Mouse (Mus musculus): ENCODE measurements at regions not wholly inside any gene's neighbourhood (a gene's known extent, or its start where the extent isn't known, plus 50 kb on each side); places are given as distances from the start of the nearest gene placed in this dataset.

GRCm38 (mm10) chr11:112974893-112975292 is 192.9 kb downstream of the Sox9 start:
- intact Hi-C loops (cut with DNase I): no loop called here
- DNase-seq (ENCODE audit: low spot score in 2 of 2): no peak

DNA sequence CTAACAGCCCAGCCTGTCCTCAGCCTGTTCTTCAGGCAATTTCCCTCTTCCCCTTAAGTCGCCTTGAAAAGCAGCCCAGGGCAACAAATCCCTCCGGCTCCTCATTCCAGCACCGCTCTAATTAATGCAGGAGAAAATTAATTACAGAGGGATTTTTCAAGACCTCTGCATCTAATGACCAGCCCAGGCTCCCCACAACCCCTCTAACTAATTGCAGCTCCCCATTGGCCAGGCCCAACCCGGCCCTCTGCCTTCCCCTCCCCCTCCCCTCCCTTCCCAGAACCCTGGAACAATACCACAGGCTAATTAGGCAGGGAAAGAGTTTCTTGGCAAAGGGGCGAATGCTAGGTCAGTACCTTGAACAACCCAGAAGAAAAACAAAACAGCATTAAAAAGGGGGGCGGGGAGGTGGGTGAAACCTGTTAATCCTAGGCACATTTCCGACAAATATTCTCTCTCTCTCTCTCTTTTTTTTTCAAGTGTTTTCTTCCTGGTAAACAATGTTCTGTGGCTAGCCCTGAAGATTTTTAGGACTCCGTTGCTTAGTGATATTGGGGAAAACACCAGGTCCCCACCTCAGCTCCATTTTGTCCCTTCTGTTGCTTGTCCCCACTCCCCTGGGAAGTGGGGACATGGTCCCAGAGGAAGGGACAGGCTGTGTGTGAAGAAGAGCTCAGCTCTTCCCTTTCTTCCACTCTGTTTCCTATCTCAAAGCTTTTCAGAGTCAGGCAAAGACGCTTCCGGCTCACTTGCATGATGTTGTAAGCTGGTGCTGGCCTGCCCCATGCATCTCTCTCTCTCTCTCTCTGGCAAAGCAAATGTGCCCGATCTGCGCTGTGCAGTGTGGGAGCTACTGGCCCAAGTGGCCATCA is 195.1 kb downstream of the Sox9 start:
- intact Hi-C loops (cut with DNase I): no loop called here
- peak in 1 of 2 experiments; percentile 43 for DNase-seq (ENCODE audit: low spot score in 2 of 2)

GRCm38 (mm10) chr11:112978884-112979283 is 196.9 kb downstream of the Sox9 start:
- intact Hi-C loops (cut with DNase I): loop anchor here (2.0 kb wide), 1 partner anchor 30 kb away; no protein-coding TSS in a partner anchor

GRCm38 (mm10) chr11:112979413-112979812 is 197.4 kb downstream of the Sox9 start:
- intact Hi-C loops (cut with DNase I): loop anchor here (2.0 kb wide), 1 partner anchor 29 kb away; no protein-coding TSS in a partner anchor
- no peak for DNase-seq (ENCODE audit: low spot score in 2 of 2)

More at GRCm38 (mm10) chr11:112978884-112979283, 196.9 kb downstream of the Sox9 start:
- no peak for DNase-seq (ENCODE audit: low spot score in 2 of 2)

GRCm38 (mm10) chr11:112982165-112982801 is 200.3 kb downstream of the Sox9 start:
- DNase-seq (ENCODE audit: low spot score in 2 of 2): no peak
- intact Hi-C loops (cut with DNase I): loop anchor here (5.0 kb wide), 1 partner anchor 200 kb away; the partner anchor contains the start of gene Sox9

GRCm38 (mm10) chr11:112982802-112983591 is 201.0 kb downstream of the Sox9 start:
- intact Hi-C loops (cut with DNase I): loop anchor here (5.0 kb wide), 1 partner anchor 201 kb away; the partner anchor contains the start of gene Sox9
- DNase-seq (ENCODE audit: low spot score in 2 of 2): peak; percentile 17 to 63

GRCm38 (mm10) chr11:112986029-112986573 is 204.1 kb downstream of the Sox9 start:
- no peak for DNase-seq (ENCODE audit: low spot score in 2 of 2)
- intact Hi-C loops (cut with DNase I): loop anchor here (5.0 kb wide), 1 partner anchor 151 kb away; no protein-coding TSS in a partner anchor

GRCm38 (mm10) chr11:112987782-112988181 is 205.8 kb downstream of the Sox9 start:
- DNase-seq (ENCODE audit: low spot score in 2 of 2): no peak
- intact Hi-C loops (cut with DNase I): loop anchor here (5.0 kb wide), 1 partner anchor 150 kb away; no protein-coding TSS in a partner anchor

DNA sequence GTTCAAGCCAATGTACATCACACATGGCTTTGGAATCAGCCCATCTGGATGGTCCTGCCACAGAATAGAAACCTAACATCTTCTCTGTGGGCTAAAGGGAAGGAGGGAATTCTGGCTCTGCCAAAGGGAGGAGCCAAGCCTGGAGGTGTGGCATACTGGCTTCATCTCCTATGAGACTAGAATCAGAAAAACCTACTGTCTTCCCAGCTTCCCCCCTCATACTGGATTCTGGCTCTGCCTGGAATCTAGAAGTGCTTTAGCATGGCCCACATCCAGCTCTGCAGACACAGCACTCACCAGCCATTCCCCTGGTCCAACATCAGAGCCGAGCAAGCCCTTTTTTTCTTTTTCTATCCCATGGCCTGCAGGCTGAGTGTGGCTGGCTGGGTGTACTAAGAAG is 206.9 kb downstream of the Sox9 start:
- intact Hi-C loops (cut with DNase I): loop anchor here (5.0 kb wide), 1 partner anchor 148 kb away; no protein-coding TSS in a partner anchor

GRCm38 (mm10) chr11:112989981-112990512 is 208.0 kb downstream of the Sox9 start:
- no peak for DNase-seq (ENCODE audit: low spot score in 2 of 2)
- intact Hi-C loops (cut with DNase I): loop anchor here (5.0 kb wide), 1 partner anchor 147 kb away; no protein-coding TSS in a partner anchor

More for the DNA sequence above, 206.9 kb downstream of the Sox9 start:
- DNase-seq (ENCODE audit: low spot score in 2 of 2): peak in 1 of 2 experiments; percentile 61

DNA sequence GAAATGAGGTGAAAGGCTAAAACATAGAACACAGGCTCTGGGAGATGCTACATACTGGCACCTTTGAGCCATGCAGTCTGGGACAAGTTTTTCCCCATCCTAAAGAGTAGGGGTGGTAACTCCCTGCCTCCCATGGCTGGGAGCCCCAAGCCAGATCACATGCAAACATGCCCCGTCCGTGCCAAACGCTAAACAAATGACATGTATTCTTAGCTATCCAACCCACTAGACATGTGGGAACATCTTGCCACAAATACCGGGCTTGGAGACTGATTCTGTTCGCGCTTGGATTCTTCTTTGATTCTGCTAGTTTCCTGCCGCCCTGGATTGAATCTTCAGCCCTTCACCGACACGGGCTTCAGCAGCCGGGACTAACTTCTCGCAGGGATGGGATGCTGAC is 208.7 kb downstream of the Sox9 start:
- intact Hi-C loops (cut with DNase I): no loop called here
- no peak for DNase-seq (ENCODE audit: low spot score in 2 of 2)

GRCm38 (mm10) chr11:112991862-112992261 is 209.8 kb downstream of the Sox9 start:
- intact Hi-C loops (cut with DNase I): no loop called here
- no peak for DNase-seq (ENCODE audit: low spot score in 2 of 2)

DNA sequence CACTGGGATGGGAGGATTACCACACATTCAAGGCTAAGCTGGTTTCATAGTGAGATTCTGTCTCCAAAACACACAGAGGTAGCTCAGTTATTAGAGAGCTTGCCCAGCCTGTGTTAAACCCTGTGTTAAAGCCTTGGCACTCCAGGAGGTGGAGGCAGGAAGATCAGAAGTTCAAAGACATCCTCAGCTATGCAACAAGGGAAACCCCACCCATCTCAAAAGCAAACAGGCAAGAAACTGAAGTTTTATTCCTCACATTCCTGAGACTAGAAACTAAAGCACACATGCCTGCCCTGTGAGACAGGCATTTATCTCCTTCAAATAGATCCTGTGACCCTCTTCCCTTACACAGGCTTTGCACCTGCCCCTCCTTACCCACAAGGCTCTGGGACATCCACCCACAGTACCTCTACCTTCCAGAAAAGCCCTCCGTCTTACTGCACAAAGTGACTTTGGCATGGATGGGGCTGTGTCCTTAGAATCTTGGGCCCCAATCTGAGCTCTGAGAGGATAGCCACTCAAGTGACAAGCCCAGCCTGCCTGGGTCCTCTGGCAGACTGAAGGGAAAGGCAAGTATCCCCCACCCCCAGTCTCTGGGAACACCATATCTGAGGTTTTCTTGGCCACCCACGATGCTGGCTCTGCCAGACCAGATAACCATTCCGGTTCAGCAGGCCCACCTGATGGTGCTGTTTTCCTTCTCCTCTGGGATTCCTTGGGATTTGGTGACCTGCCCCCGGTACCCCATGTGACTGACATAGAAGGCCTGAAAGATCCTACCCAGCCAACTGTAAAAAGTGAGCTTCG is 217.0 kb downstream of the Sox9 start:
- intact Hi-C loops (cut with DNase I): no loop called here
- DNase-seq (ENCODE audit: low spot score in 2 of 2): no peak

GRCm38 (mm10) chr11:113001071-113001470 is 219.0 kb downstream of the Sox9 start:
- DNase-seq (ENCODE audit: low spot score in 2 of 2): no peak
- intact Hi-C loops (cut with DNase I): no loop called here

- no peak for DNase-seq (ENCODE audit: low spot score in 2 of 2)
- intact Hi-C loops (cut with DNase I): no loop called here
Measured at GRCm38 (mm10) chr11:113005895-113006294, 223.9 kb downstream of the Sox9 start.

DNA sequence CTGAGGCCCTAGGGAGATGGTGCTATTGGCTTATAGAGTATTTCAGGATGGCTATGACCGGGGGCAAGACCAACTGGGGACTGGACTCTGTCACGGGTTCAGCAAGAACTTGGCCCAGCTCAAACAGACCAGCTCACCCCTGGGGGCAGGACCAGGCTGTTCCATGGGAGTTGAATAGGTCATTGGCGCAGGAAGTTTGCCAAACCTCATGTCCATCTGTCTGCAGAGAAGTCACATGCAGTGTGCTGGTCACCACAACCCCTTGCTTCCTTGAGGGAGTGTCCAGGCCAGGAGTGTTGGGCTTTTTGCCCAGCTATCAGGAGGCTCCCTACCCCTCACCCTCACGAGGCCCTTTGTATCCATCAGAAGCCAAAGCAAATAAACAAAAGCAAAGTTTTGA is 226.5 kb downstream of the Sox9 start:
- intact Hi-C loops (cut with DNase I): loop anchor here (2.0 kb wide), 1 partner anchor 30 kb away; no protein-coding TSS in a partner anchor
- no peak for DNase-seq (ENCODE audit: low spot score in 2 of 2)

- DNase-seq (ENCODE audit: low spot score in 2 of 2): peak in 1 of 2 experiments; percentile 73
- intact Hi-C loops (cut with DNase I): loop anchor here (2.0 kb wide), 1 partner anchor 31 kb away; no protein-coding TSS in a partner anchor
Measured at GRCm38 (mm10) chr11:113009376-113009775, 227.4 kb downstream of the Sox9 start.

- no peak for DNase-seq (ENCODE audit: low spot score in 2 of 2)
- intact Hi-C loops (cut with DNase I): no loop called here
Measured at GRCm38 (mm10) chr11:113010906-113011305, 228.9 kb downstream of the Sox9 start.
